Mouse (Mus musculus) frontal cortex, postnatal 36 days (tissue): ENCODE data around the gene A730046J19Rik.

ENCODE experiments used
- DNase-seq, 2 experiments: peaks; one replicate each; pipeline ENCODE4 v3.0.0; 2022; ENCODE audit warnings: low spot score in 2 of 2

A730046J19Rik gene

GRCm38 (mm10) chrX:144153523-144153922, at the start of gene A730046J19Rik:
A730046J19Rik (plus strand) TSS chrX:144153695.
- DNase-seq: no peak

- no peak for DNase-seq
These were observed 48.7 kb upstream of the A730046J19Rik start for GRCm38 (mm10) chrX:144104619-144105416.

DNA sequence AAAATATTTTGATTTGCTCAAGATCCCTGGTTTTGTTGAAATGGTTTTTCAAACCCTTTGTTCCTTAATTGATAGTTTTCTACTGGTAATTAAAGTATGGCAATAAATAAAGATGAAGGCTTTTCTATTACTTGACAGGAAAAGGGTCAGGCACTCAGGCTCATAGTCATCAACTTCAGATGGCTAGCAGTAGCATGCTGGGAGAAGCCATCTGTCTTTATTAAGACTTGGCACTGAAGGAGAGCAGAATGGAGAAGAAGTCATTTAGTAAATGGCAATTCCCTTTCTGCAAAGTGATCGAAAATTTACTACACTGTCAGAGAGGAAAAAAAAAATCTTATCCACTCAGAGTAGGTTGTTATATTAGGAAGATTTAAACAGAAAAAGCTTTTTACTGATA, 17.2 kb upstream of the A730046J19Rik start:
- no peak for DNase-seq

- no peak for DNase-seq
These were observed 3.5 kb upstream of the A730046J19Rik start for GRCm38 (mm10) chrX:144149987-144150386.

GRCm38 (mm10) chrX:144154111-144154510, 616 bp downstream of the A730046J19Rik start:
- DNase-seq: no peak

DNA sequence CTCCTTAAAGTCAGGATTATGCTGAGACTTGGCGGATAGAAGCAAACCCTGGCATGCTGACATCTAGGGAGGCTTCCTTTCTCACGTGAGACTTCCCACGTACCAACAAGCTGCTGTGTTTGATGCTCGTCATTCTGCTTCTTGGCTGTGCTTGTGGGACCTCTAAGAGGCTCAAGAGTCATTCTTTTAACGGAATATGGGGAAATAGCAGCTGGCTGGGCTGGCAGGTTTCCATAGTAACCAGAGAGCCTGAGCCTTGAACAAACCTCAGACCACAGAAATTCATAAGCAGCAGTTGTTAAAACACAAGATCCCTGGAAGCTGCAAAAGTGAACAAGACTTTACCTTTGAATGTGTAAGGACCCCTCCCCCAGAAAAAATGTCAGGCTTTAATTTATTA, 9.4 kb downstream of the A730046J19Rik start:
- DNase-seq: peak in 1 of 2 experiments; percentile 8
